In the genomic region with DNA sequence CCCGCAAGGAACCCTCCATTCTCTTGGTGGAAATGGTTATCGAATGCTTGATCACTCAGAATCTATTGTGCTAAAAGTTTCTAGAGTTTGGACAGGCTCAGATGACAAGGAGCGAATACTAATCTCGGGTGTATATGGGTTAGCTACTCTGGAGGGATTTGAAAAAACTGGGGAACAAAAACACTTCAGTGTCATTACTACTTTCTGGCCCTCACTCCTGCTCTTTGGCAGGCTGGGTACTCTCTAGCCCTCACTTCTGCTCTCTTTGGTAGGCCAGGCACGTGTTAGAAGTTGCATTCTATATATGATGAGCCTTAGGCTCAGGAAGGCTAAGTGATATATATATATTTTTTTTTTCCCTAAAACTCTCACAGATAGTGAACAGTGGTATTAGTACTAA, we compare ENCODE assay signal across 1 mouse cellular context.
TF ChIP-seq lines count a peak whose summit lies in the region.

No protein-coding gene starts in this region.

TF ChIP-seq in CH12.LX, 34 proteins besides CTCF, POLR2A, EP300 and RAD21:
- TF ChIP-seq TCF12 (IDR thresholded peaks at IDR 0.05; ENCODE audit: low read depth, low read length) = no peak
- no peak for TF ChIP-seq USF1 (IDR thresholded peaks at IDR 0.05; ENCODE audit: low read depth, low read length)
- no peak for TF ChIP-seq HCFC1 (IDR thresholded peaks at IDR 0.05; ENCODE audit: low read depth, low read length)
- 0 out of 2 replicates have a peak, but pooled peaks have one; percentile 7 for TF ChIP-seq BHLHE40 (IDR thresholded peaks at IDR 0.05; ENCODE audit: low read depth, low read length)
- TF ChIP-seq USF2 (conservative IDR thresholded peaks at IDR 0.05; ENCODE audit: low read depth, low read length) = no peak
